Mouse (Mus musculus): ENCODE measurements around the gene Fam50b. TPM values are rescaled to one million over a fixed set of nuclear protein-coding genes. Genes with fewer than 3 reads are reported as not detected.

Fam50b gene
- polyA plus RNA-seq, 1 experiment from 2014 or later: not detected

GRCm38 (mm10) chr13:34712881-34713280 is 21.8 kb upstream of the Fam50b start:
- Histone ChIP-seq H3K9me3 (no peaks in the 10 kb centered on the region), H3K9ac (no peak overlapping the region), H3K36me3 (no peaks in the 10 kb centered on the region), H3K4me2 (replicated peaks) (no peak overlapping the region), H3K4me3 (no peak overlapping the region), H3K4me1 (no peaks in the 10 kb centered on the region), H3K27me3 (replicated peaks) (no peaks in the 10 kb centered on the region), H3K27ac (no peak overlapping the region)
- 74% methylated on average over 1 of the region's 1 CpGs for WGBS
- no peak for ATAC-seq (ENCODE audit: low FRiP score, low read depth)

- ATAC-seq (ENCODE audit: low FRiP score, low read depth): no peak
- H3K9me3 ChIP-seq: no peaks in the 10 kb centered on the region
- H3K4me1 ChIP-seq: no peaks in the 10 kb centered on the region
- H3K9ac ChIP-seq: no peak overlapping the region
- no peak overlapping the region for H3K4me3 ChIP-seq
- H3K36me3 ChIP-seq: no peaks in the 10 kb centered on the region
- no peak overlapping the region for H3K27ac ChIP-seq
- no peaks in the 10 kb centered on the region for H3K27me3 ChIP-seq (replicated peaks)
- 65% methylated on average over 7 of the region's 7 CpGs for WGBS
- no peak overlapping the region for H3K4me2 ChIP-seq (replicated peaks)
Measured at GRCm38 (mm10) chr13:34715437-34715838, 19.2 kb upstream of the Fam50b start.

DNA sequence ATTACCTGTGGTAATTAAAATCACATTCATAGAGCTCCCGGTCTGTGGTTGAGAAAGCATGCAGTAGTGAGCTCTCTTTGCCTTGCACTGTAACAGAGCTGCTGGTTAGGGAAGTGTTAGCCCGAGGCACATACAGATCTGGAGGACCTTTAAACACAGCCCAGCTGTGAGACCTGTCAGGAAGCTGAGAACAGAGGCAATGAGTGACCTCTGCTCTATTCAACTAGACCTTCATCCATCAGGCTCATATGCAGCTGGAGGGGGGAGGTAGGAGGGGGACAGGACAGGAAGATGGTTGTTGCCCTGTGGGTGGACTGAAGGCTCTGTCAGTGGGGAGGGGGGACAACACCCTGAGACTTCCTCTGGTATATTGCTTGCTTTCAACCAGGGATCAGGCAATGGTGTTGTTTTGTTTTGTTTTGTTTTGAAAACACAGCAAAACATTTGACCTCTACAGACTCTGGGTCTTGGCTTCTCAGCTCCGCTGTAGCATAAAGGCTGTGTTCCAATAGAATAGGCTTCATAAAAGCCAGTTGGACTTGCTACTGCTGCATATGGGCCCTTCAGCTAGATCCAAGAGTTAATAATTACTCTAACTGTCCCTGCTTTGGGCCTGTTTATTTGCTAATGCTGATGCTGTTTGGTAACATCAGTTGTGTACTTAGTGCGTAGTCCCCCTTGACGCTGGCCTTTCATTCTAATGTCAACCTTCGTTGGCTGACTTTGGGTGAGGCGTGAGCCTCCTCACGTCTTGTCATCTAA is 9.6 kb upstream of the Fam50b start:
- H3K9ac ChIP-seq: no peak overlapping the region
- H3K36me3 ChIP-seq: no peaks in the 10 kb centered on the region
- no peaks in the 10 kb centered on the region for H3K27me3 ChIP-seq (replicated peaks)
- H3K4me3 ChIP-seq: no peak overlapping the region
- ATAC-seq (ENCODE audit: low FRiP score, low read depth): no peak
- H3K4me1 ChIP-seq: peaks cover 13% of the 10 kb centered on the region
- no peak overlapping the region for H3K4me2 ChIP-seq (replicated peaks)
- no peak overlapping the region for H3K27ac ChIP-seq
- H3K9me3 ChIP-seq: no peaks in the 10 kb centered on the region
- WGBS: 75% methylated on average over 8 of the region's 8 CpGs

DNA sequence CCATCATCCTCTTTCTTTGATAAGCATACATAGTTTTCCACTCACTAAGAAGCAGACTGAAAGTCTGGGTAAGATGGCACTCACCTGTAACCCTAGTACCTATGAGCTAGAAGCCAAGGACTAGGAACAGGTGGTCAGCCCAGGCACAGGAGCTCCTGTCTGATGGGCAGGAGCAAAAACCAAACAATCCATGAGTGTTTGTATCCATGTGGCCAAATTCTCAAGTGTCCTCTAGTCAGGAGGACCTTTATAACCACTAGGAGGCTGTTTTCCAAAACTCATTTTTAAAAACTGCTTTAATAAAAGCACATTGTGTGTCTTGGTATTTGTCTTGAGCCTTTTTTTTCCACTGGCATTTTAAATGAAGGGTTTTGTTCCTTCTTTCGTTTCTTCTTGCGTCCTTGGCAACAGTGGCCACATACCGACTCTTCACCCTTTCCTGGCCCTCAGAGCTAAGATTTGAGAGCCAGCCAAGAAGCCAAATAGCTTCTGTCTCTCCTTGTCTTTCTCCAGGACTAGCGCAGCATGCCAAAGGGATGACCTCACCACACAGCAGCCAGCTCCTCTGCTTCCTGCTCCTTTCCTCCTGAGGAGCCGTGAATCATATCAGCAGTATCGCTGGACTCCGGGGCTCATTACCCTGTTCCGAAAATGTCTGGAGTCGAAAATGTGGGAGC is 8.7 kb upstream of the Fam50b start:
- Histone ChIP-seq H3K9ac (no peak overlapping the region), H3K4me3 (no peak overlapping the region), H3K9me3 (no peaks in the 10 kb centered on the region), H3K36me3 (no peaks in the 10 kb centered on the region), H3K27ac (no peak overlapping the region), H3K4me1 (peaks cover 13% of the 10 kb centered on the region), H3K27me3 (replicated peaks) (no peaks in the 10 kb centered on the region), H3K4me2 (replicated peaks) (no peak overlapping the region)
- WGBS: 50% methylated on average over 9 of the region's 9 CpGs
- ATAC-seq (ENCODE audit: low FRiP score, low read depth): no peak

DNA sequence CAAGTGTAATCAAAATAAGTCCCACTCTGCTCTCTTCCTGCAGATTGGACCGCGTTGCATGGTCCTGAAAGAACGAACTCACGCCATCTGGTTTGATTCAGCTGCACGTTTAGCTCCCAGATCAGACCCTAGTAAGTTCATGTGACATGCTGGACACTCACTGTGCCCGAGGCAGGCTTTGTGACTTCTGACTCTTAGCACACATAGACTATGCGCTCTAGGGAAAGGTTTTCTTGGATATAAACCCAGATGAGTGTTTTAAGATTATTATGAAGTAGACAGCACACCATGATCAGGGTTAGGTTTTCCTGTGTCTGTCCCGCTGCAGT is 8.2 kb upstream of the Fam50b start:
- H3K9me3 ChIP-seq: no peaks in the 10 kb centered on the region
- no peak overlapping the region for H3K27ac ChIP-seq
- H3K36me3 ChIP-seq: no peaks in the 10 kb centered on the region
- H3K9ac ChIP-seq: no peak overlapping the region
- no peak for ATAC-seq (ENCODE audit: low FRiP score, low read depth)
- peaks cover 13% of the 10 kb centered on the region for H3K4me1 ChIP-seq
- no peak overlapping the region for H3K4me2 ChIP-seq (replicated peaks)
- no peaks in the 10 kb centered on the region for H3K27me3 ChIP-seq (replicated peaks)
- H3K4me3 ChIP-seq: no peak overlapping the region
- WGBS: 74% methylated on average over 8 of the region's 8 CpGs

- Histone ChIP-seq H3K4me3 (no peak overlapping the region), H3K4me1 (peaks cover 13% of the 10 kb centered on the region), H3K9ac (no peak overlapping the region), H3K9me3 (no peaks in the 10 kb centered on the region), H3K27me3 (replicated peaks) (no peaks in the 10 kb centered on the region), H3K27ac (no peak overlapping the region), H3K36me3 (no peaks in the 10 kb centered on the region), H3K4me2 (replicated peaks) (no peak overlapping the region)
- 94% methylated on average over 2 of the region's 2 CpGs for WGBS
- no peak for ATAC-seq (ENCODE audit: low FRiP score, low read depth)
Measured at GRCm38 (mm10) chr13:34727060-34727459, 7.6 kb upstream of the Fam50b start.

DNA sequence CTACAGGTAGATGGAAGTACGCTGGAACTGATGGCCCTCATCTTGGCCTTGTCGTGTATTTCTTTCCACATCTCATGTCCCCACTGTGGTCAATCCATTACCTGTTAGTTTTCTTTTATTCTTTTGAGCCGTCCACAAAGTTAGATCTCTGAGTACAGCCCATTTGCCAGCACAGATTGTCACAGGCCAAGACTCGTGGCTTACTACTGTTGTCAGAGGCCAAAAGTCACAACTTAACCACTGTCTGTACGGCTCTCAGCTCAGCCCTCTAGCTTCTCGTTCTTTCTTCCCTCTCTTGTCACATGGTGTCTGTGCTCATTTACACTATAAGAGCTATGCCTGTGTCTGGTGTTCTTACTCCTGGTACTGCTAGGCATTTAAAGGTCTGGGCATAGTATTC is 3.1 kb upstream of the Fam50b start:
- Histone ChIP-seq H3K4me1 (no peaks in the 10 kb centered on the region), H3K9ac (no peak overlapping the region), H3K9me3 (no peaks in the 10 kb centered on the region), H3K4me3 (no peak overlapping the region), H3K27ac (no peak overlapping the region), H3K27me3 (replicated peaks) (no peaks in the 10 kb centered on the region), H3K36me3 (no peaks in the 10 kb centered on the region), H3K4me2 (replicated peaks) (no peak overlapping the region)
- ATAC-seq (ENCODE audit: low FRiP score, low read depth): no peak
- WGBS: 90% methylated on average over 6 of the region's 6 CpGs

DNA sequence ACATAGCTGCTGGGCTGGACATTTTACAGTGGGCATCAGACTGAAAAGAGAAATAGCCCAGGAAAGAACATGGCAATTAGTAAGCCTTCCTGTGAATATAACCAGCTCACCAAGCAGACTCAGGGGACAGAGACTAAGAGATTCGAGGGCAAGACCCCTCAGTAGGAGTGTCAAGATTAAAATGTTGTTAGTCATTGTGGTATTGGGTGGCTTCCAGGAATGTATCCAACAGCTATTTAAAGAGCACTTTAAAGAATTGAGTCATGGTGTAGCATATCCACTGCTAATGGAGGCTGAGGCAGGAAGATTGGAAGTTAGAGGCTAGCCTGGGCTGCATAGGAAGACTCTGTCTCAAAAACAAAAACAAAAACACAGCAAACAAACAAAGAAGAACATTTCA is 870 bp upstream of the Fam50b start:
- Histone ChIP-seq H3K27me3 (replicated peaks) (no peaks in the 10 kb centered on the region), H3K4me3 (no peak overlapping the region), H3K36me3 (no peaks in the 10 kb centered on the region), H3K4me1 (no peaks in the 10 kb centered on the region), H3K9ac (no peak overlapping the region), H3K27ac (no peak overlapping the region), H3K4me2 (replicated peaks) (no peak overlapping the region), H3K9me3 (no peaks in the 10 kb centered on the region)
- 82% methylated on average over 1 of the region's 1 CpGs for WGBS
- ATAC-seq (ENCODE audit: low FRiP score, low read depth): no peak

DNA sequence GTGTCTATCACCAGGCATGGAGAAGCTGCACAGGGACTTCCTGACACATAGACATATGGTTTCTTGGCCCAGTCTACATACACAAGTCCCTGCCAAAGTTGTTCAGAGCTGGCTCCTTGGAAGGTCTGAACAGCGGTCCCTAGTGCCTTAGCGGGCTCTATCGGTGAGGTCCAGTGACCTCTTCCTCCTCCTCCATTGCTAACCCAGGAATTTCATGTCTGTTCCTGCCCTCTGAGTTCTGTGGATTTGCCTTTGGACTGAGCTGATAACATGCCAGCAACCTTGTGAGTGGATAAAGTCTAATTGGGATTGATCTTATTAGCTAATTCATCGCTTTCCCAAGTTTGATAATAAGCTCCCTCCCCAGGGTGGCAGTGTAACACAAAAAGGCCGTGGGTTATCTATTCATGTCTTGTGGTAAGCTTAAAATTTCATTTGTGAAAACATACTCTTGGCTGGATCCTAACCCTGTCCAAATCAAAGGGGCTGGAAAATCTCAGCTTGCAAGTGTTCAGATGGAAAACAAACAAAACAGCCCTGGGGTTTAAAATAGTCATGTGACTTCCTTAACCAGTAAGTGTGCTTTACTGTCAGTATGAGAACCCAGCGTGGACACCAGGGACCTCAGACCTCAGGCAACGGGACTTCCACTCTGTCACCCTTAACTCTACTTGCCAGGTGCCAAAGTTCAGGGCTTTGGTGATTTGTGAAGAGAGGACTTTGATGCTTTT is 3.5 kb downstream of the Fam50b start:
- H3K4me2 ChIP-seq (replicated peaks): no peak overlapping the region
- no peaks in the 10 kb centered on the region for H3K27me3 ChIP-seq (replicated peaks)
- no peaks in the 10 kb centered on the region for H3K9me3 ChIP-seq
- H3K36me3 ChIP-seq: no peaks in the 10 kb centered on the region
- WGBS: 87% methylated on average over 7 of the region's 7 CpGs
- H3K4me1 ChIP-seq: no peaks in the 10 kb centered on the region
- no peak overlapping the region for H3K9ac ChIP-seq
- ATAC-seq (ENCODE audit: low FRiP score, low read depth): no peak
- H3K27ac ChIP-seq: no peak overlapping the region
- no peak overlapping the region for H3K4me3 ChIP-seq

- no peak overlapping the region for H3K4me3 ChIP-seq
- no peaks in the 10 kb centered on the region for H3K36me3 ChIP-seq
- no peak overlapping the region for H3K9ac ChIP-seq
- no peak overlapping the region for H3K4me2 ChIP-seq (replicated peaks)
- H3K27ac ChIP-seq: no peak overlapping the region
- H3K27me3 ChIP-seq (replicated peaks): no peaks in the 10 kb centered on the region
- H3K9me3 ChIP-seq: no peaks in the 10 kb centered on the region
- H3K4me1 ChIP-seq: no peaks in the 10 kb centered on the region
- ATAC-seq (ENCODE audit: low FRiP score, low read depth): no peak
- WGBS: 93% methylated on average over 1 of the region's 1 CpGs
Measured at GRCm38 (mm10) chr13:34738699-34738973, 4.0 kb downstream of the Fam50b start.

DNA sequence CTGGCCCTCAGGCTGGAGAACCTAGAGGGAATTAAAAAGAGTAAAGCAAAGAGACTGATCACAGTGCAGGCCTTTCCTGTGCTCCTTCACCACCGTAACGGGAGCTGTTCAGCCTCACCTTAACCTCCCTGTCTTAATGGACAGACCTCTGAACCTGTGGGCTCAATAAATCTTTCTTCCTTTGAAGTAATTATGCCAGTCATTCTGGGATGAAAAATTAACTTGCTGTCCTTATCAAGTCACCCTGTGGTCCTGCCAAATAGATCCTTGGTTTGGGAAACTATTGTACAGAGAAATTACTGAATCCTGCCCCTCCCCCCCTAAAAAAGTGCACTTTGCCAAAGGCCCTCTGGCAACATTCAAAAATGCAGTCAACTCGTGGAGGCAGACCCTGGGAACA is 4.4 kb downstream of the Fam50b start:
- Histone ChIP-seq H3K4me2 (replicated peaks) (no peak overlapping the region), H3K27me3 (replicated peaks) (no peaks in the 10 kb centered on the region), H3K9ac (no peak overlapping the region), H3K4me1 (no peaks in the 10 kb centered on the region), H3K27ac (no peak overlapping the region), H3K36me3 (no peaks in the 10 kb centered on the region), H3K9me3 (no peaks in the 10 kb centered on the region), H3K4me3 (no peak overlapping the region)
- WGBS: 75% methylated on average over 3 of the region's 3 CpGs
- ATAC-seq (ENCODE audit: low FRiP score, low read depth): no peak

DNA sequence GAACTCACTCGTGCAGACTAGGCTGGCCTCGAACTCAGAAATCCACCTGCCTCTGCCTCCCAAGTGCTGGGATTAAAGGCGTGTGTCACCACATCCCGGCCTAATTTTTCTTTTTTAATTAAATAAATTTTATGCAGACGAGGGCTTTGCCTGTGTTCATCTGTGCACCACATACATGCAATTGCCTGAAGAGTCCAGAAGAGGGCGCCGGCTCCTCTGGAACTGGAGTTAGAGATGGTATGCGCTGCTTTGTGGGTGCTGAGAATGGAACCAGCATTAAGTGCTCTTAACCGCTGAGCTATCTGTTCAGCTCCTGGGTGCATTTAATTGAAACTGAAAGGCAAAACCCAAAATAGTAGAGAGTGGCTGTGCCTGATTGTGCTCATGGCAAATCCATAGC is 6.6 kb downstream of the Fam50b start:
- Histone ChIP-seq H3K9ac (no peak overlapping the region), H3K4me2 (replicated peaks) (no peak overlapping the region), H3K27me3 (replicated peaks) (no peaks in the 10 kb centered on the region), H3K4me1 (no peaks in the 10 kb centered on the region), H3K27ac (no peak overlapping the region), H3K9me3 (no peaks in the 10 kb centered on the region), H3K36me3 (no peaks in the 10 kb centered on the region), H3K4me3 (no peak overlapping the region)
- no peak for ATAC-seq (ENCODE audit: low FRiP score, low read depth)
- 86% methylated on average over 9 of the region's 9 CpGs for WGBS
